Mouse (Mus musculus): Measurements from ENCODE around the gene Dmp1.

GRCm38 (mm10) chr5:104228497-104228896 lies 26.1 kb downstream of the Dmp1 start:
- TF ChIP-seq CEBPB (IDR thresholded peaks at IDR 0.05; ENCODE audit: low read depth), result no peak
- TF ChIP-seq CTCF (IDR thresholded peaks at IDR 0.05; ENCODE audit: control insufficient read depth, insufficient read depth, insufficient read length), result no peak

Data from C2C12 (cell line).